Mouse (Mus musculus) forebrain, embryonic 12.5 days (tissue): ENCODE data around the gene Cep131. TPM values are rescaled to one million over a fixed set of nuclear protein-coding genes. Genes with fewer than 3 reads are reported as not detected.

Experiments
- ATAC-seq: fragments of 200-750 bp; cut with Nextera tagmentation; 2 replicates; pipeline ENCODE4 v1.8.0; 2017; ENCODE audit warnings: moderate TSS enrichment; ENCODE audit not compliant: low FRiP score
- H3K27ac ChIP-seq: fragments of 300-500 bp; sonication (generic); 2 replicates; pipeline ENCODE4 v1.5.1; 2016; ENCODE audit warnings: mild to moderate bottlenecking
- H3K27me3 ChIP-seq: fragments of 300-500 bp; sonication (generic); 2 replicates; pipeline ENCODE4 v1.6.1; 2016; ENCODE audit warnings: mild to moderate bottlenecking
- H3K36me3 ChIP-seq: fragments of 300-500 bp; sonication (generic); replicated peaks from 2 replicates; pipeline ENCODE4 v1.6.1; 2016; ENCODE audit warnings: mild to moderate bottlenecking
- H3K4me1 ChIP-seq: fragments of 300-500 bp; sonication (generic); 2 replicates; pipeline ENCODE4 v1.6.1; 2016
- H3K4me2 ChIP-seq: fragments of 300-500 bp; sonication (generic); 2 replicates; pipeline ENCODE4 v1.6.1; 2016; ENCODE audit warnings: mild to moderate bottlenecking, moderate library complexity
- H3K4me3 ChIP-seq: fragments of 300-500 bp; sonication (generic); replicated peaks from 2 replicates; pipeline ENCODE4 v1.5.1; 2016; ENCODE audit warnings: mild to moderate bottlenecking
- H3K9ac ChIP-seq: fragments of 300-500 bp; sonication (generic); 2 replicates; pipeline ENCODE4 v1.6.1; 2016; ENCODE audit warnings: mild to moderate bottlenecking
- H3K9me3 ChIP-seq: fragments of 300-500 bp; sonication (generic); 2 replicates; pipeline ENCODE4 v1.6.1; 2016
- WGBS: fragments of 180-500 bp; shearing (Covaris S2); methylation state at CpG from one replicate; pipeline ENCODE4 v1.1.7; 2016; 5-methylcytosine and 5-hydroxymethylcytosine counted together
- polyA plus RNA-seq: library from polyadenylated mRNA; unstranded; fragments of >200 nt; fragmentation: Nextera tagmentation; extraction: Ambion mirVana; gene quantifications from 2 replicates; pipeline ENCODE4 v1.2.1, GENCODE M21; 2016

The Cep131 gene
- polyA plus RNA-seq, 1 experiment from 2014 or later: 51.0 TPM

- peak overlapping the region; percentile 77 for H3K27ac ChIP-seq
- peak overlapping the region; percentile 66 for H3K4me3 ChIP-seq
- no peaks in the 10 kb centered on the region for H3K9me3 ChIP-seq
- peaks cover 28% of the 10 kb centered on the region for H3K27me3 ChIP-seq
- peak overlapping the region; percentile 86 for H3K9ac ChIP-seq
- H3K4me1 ChIP-seq: peaks cover 34% of the 10 kb centered on the region
- WGBS: 43% methylated on average over 11 of the region's 11 CpGs
- H3K36me3 ChIP-seq: no peaks in the 10 kb centered on the region
- no peak for ATAC-seq
- peak overlapping the region; percentile 91 for H3K4me2 ChIP-seq
Measured at GRCm38 (mm10) chr11:120045839-120046552, 40.6 kb downstream of the Cep131 start.

- Histone ChIP-seq H3K36me3 (no peaks in the 10 kb centered on the region), H3K9ac (0 out of 2 replicates have a peak overlapping the region, but pooled peaks have one; percentile 86), H3K27ac (no peak overlapping the region), H3K4me2 (peak overlapping the region; percentile 91), H3K27me3 (peaks cover 28% of the 10 kb centered on the region), H3K9me3 (no peaks in the 10 kb centered on the region), H3K4me1 (peaks cover 32% of the 10 kb centered on the region), H3K4me3 (no peak overlapping the region)
- no peak for ATAC-seq
- WGBS: 62% methylated on average over 4 of the region's 4 CpGs
Measured at GRCm38 (mm10) chr11:120045341-120045740, 41.3 kb downstream of the Cep131 start.

- ATAC-seq: no peak
- H3K27me3 ChIP-seq: peaks cover 8% of the 10 kb centered on the region
- peaks cover 23% of the 10 kb centered on the region for H3K4me1 ChIP-seq
- no peak overlapping the region for H3K4me3 ChIP-seq
- H3K9ac ChIP-seq: no peak overlapping the region
- no peaks in the 10 kb centered on the region for H3K36me3 ChIP-seq
- H3K9me3 ChIP-seq: no peaks in the 10 kb centered on the region
- no peak overlapping the region for H3K4me2 ChIP-seq
- WGBS: 81% methylated on average over 7 of the region's 7 CpGs
- H3K27ac ChIP-seq: peak overlapping the region; percentile 46; the same call in 1 of the 2 replicates
Measured at GRCm38 (mm10) chr11:120042141-120042838, 44.3 kb downstream of the Cep131 start.

GRCm38 (mm10) chr11:120041191-120042123, 45.2 kb downstream of the Cep131 start:
- Histone ChIP-seq H3K4me1 (peaks cover 18% of the 10 kb centered on the region), H3K4me3 (no peak overlapping the region), H3K9ac (no peak overlapping the region), H3K9me3 (no peaks in the 10 kb centered on the region), H3K4me2 (no peak overlapping the region), H3K27ac (peak overlapping the region; percentile 46; the same call in 1 of the 2 replicates), H3K27me3 (peaks cover 5% of the 10 kb centered on the region), H3K36me3 (no peaks in the 10 kb centered on the region)
- ATAC-seq: no peak
- WGBS: 77% methylated on average over 13 of the region's 13 CpGs

- 80% methylated on average over 8 of the region's 8 CpGs for WGBS
- Histone ChIP-seq H3K9me3 (no peaks in the 10 kb centered on the region), H3K27ac (no peak overlapping the region), H3K36me3 (no peaks in the 10 kb centered on the region), H3K27me3 (no peaks in the 10 kb centered on the region), H3K9ac (no peak overlapping the region), H3K4me3 (no peak overlapping the region), H3K4me2 (no peak overlapping the region), H3K4me1 (peaks cover 8% of the 10 kb centered on the region)
- ATAC-seq: no peak
Measured at GRCm38 (mm10) chr11:120040440-120040839, 46.2 kb downstream of the Cep131 start.

GRCm38 (mm10) chr11:120039581-120039980, 47.0 kb downstream of the Cep131 start:
- Histone ChIP-seq H3K4me2 (no peak overlapping the region), H3K9me3 (no peaks in the 10 kb centered on the region), H3K4me3 (no peak overlapping the region), H3K27ac (0 out of 2 replicates have a peak overlapping the region, but pooled peaks have one; percentile 4), H3K4me1 (peaks cover 7% of the 10 kb centered on the region), H3K27me3 (no peaks in the 10 kb centered on the region), H3K36me3 (no peaks in the 10 kb centered on the region), H3K9ac (no peak overlapping the region)
- no peak for ATAC-seq
- WGBS: 49% methylated on average over 4 of the region's 4 CpGs

- H3K9me3 ChIP-seq: no peaks in the 10 kb centered on the region
- H3K4me2 ChIP-seq: no peak overlapping the region
- H3K9ac ChIP-seq: no peak overlapping the region
- peaks cover 12% of the 10 kb centered on the region for H3K4me1 ChIP-seq
- WGBS: 76% methylated on average over 5 of the region's 5 CpGs
- H3K36me3 ChIP-seq: no peaks in the 10 kb centered on the region
- no peak overlapping the region for H3K4me3 ChIP-seq
- H3K27me3 ChIP-seq: no peaks in the 10 kb centered on the region
- H3K27ac ChIP-seq: no peak overlapping the region
- ATAC-seq: no peak
Measured at GRCm38 (mm10) chr11:120034762-120035161, 51.9 kb downstream of the Cep131 start.

GRCm38 (mm10) chr11:120034306-120034705, 52.3 kb downstream of the Cep131 start:
- Histone ChIP-seq H3K9ac (no peak overlapping the region), H3K4me1 (peaks cover 10% of the 10 kb centered on the region; the same call in 1 of the 2 replicates), H3K27ac (peak overlapping the region; percentile 26; the same call in 1 of the 2 replicates), H3K36me3 (no peaks in the 10 kb centered on the region), H3K9me3 (no peaks in the 10 kb centered on the region), H3K27me3 (no peaks in the 10 kb centered on the region), H3K4me3 (no peak overlapping the region), H3K4me2 (no peak overlapping the region)
- ATAC-seq: no peak
- 40% methylated on average over 3 of the region's 3 CpGs for WGBS

GRCm38 (mm10) chr11:120033473-120033872, 53.2 kb downstream of the Cep131 start:
- peaks cover 10% of the 10 kb centered on the region; the same call in 1 of the 2 replicates for H3K4me1 ChIP-seq
- H3K27ac ChIP-seq: no peak overlapping the region
- no peaks in the 10 kb centered on the region for H3K27me3 ChIP-seq
- no peaks in the 10 kb centered on the region for H3K36me3 ChIP-seq
- H3K4me2 ChIP-seq: no peak overlapping the region
- H3K4me3 ChIP-seq: no peak overlapping the region
- WGBS: 54% methylated on average over 3 of the region's 3 CpGs
- H3K9ac ChIP-seq: no peak overlapping the region
- no peak for ATAC-seq
- no peaks in the 10 kb centered on the region for H3K9me3 ChIP-seq

GRCm38 (mm10) chr11:120032052-120032451, 54.6 kb downstream of the Cep131 start:
- no peak overlapping the region for H3K4me2 ChIP-seq
- H3K9ac ChIP-seq: no peak overlapping the region
- H3K4me3 ChIP-seq: no peak overlapping the region
- H3K36me3 ChIP-seq: no peaks in the 10 kb centered on the region
- H3K4me1 ChIP-seq: peaks cover 10% of the 10 kb centered on the region; the same call in 1 of the 2 replicates
- H3K9me3 ChIP-seq: no peaks in the 10 kb centered on the region
- no peak overlapping the region for H3K27ac ChIP-seq
- no peak for ATAC-seq
- no peaks in the 10 kb centered on the region for H3K27me3 ChIP-seq
- 75% methylated on average over 8 of the region's 8 CpGs for WGBS

GRCm38 (mm10) chr11:120030145-120030901, 56.3 kb downstream of the Cep131 start:
- H3K9me3 ChIP-seq: no peaks in the 10 kb centered on the region
- no peaks in the 10 kb centered on the region for H3K27me3 ChIP-seq
- H3K9ac ChIP-seq: no peak overlapping the region
- peaks cover 10% of the 10 kb centered on the region; the same call in 1 of the 2 replicates for H3K4me1 ChIP-seq
- peak; percentile 33; the same call in 1 of the 2 replicates for ATAC-seq
- 39% methylated on average over 10 of the region's 10 CpGs for WGBS
- no peak overlapping the region for H3K4me3 ChIP-seq
- no peaks in the 10 kb centered on the region for H3K36me3 ChIP-seq
- no peak overlapping the region for H3K27ac ChIP-seq
- no peak overlapping the region for H3K4me2 ChIP-seq
